Mouse (Mus musculus) CH12.LX (cell line): ENCODE measurements at regions not wholly inside any gene's neighbourhood (a gene's known extent, or its start where the extent isn't known, plus 50 kb on each side); places are given as distances from the start of the nearest gene placed in this dataset.
A peak's percentile ranks its signal among the peaks of the same experiment; 100 is the strongest.

Experiments
- DNase-seq: peaks from one replicate; pipeline ENCODE4 v3.0.0-alpha.2; 2013; ENCODE audit errors: extremely low read depth
- H3K27ac ChIP-seq: 2 replicates; pipeline ENCODE4 v1.5.1; 2012; ENCODE audit warnings: low read depth, mild to moderate bottlenecking, control low read depth, moderate library complexity; ENCODE audit not compliant: insufficient read depth
- H3K27me3 ChIP-seq: replicated peaks from 2 replicates; pipeline ENCODE3; 2012; ENCODE audit warnings: inconsistent platforms
- H3K36me3 ChIP-seq, 2 experiments: replicated peaks in 1 of 2; 2 replicates each; pipeline versions ENCODE3 to v1.6.1; 2012; ENCODE audit warnings: inconsistent platforms in 1 of 2, low read length in 1 of 2, mild to moderate bottlenecking in 1 of 2, mixed read lengths in 1 of 2, moderate library complexity in 1 of 2; ENCODE audit not compliant: control insufficient read depth in 1 of 2, insufficient read depth in 1 of 2
- H3K4me1 ChIP-seq, 2 experiments: 2 replicates each; pipeline ENCODE4 v1.6.1; 2012; ENCODE audit warnings: inconsistent platforms in 1 of 2, moderate library complexity in 1 of 2; ENCODE audit not compliant: insufficient read depth in 2 of 2, control insufficient read depth in 1 of 2
- H3K4me2 ChIP-seq: 2 replicates; pipeline ENCODE4 v1.6.1; 2012; ENCODE audit warnings: low read depth, mild to moderate bottlenecking, control low read depth; ENCODE audit not compliant: poor library complexity, insufficient read depth, severe bottlenecking
- H3K4me3 ChIP-seq, 3 experiments: fragments of 150-350 bp in 1 of 3; sonication (generic) in 1 of 3; replicated peaks in 1 of 3; 2 replicates each; pipeline versions ENCODE3 to v1.5.1; 2011 to 2012; ENCODE audit warnings: low read depth in 2 of 3, low read length in 2 of 3, mild to moderate bottlenecking in 2 of 3, moderate library complexity in 2 of 3, control low read depth in 1 of 3, improper control_type of control experiment in 1 of 3, inconsistent platforms in 1 of 3, mixed read lengths in 1 of 3; ENCODE audit not compliant: poor library complexity in 1 of 3
- H3K79me2 ChIP-seq: replicated peaks from 2 replicates; pipeline ENCODE4 v1.6.1; 2012; ENCODE audit warnings: mild to moderate bottlenecking, moderate library complexity; ENCODE audit not compliant: control insufficient read depth, poor library complexity, insufficient read depth, severe bottlenecking; ENCODE audit errors: extremely low read depth
- H3K9ac ChIP-seq: 2 replicates; pipeline ENCODE4 v1.6.1; 2012; ENCODE audit warnings: low read depth, mild to moderate bottlenecking, control low read depth, moderate library complexity; ENCODE audit not compliant: insufficient read depth
- H3K9me3 ChIP-seq: replicated peaks from 2 replicates; pipeline ENCODE3; 2012; ENCODE audit warnings: low read length, inconsistent platforms, mixed read lengths
- EP300 ChIP-seq: IDR thresholded peaks from 2 replicates; pipeline ENCODE4 v1.6.1; 2011; ENCODE audit warnings: low read length, improper control_type of control experiment
- ETS1 ChIP-seq: conservative IDR thresholded peaks from 2 replicates; pipeline ENCODE4 v1.6.1; 2012; ENCODE audit warnings: low read depth, mild to moderate bottlenecking, inconsistent platforms, low read length, improper control_type of control experiment, moderate library complexity
- GABPA ChIP-seq: IDR thresholded peaks from 2 replicates; pipeline ENCODE4 v1.6.1; 2012; ENCODE audit warnings: low read depth, low read length, improper control_type of control experiment, inconsistent platforms; ENCODE audit not compliant: insufficient replicate concordance
- IRF4 ChIP-seq: IDR thresholded peaks from 2 replicates; pipeline ENCODE4 v1.6.1; 2014; ENCODE audit warnings: low read depth, mild to moderate bottlenecking, inconsistent platforms, low read length, improper control_type of control experiment
- JUND ChIP-seq: conservative IDR thresholded peaks from 2 replicates; pipeline ENCODE4 v1.6.1; 2011; ENCODE audit warnings: low read depth, low read length, improper control_type of control experiment
- MEF2A ChIP-seq: IDR thresholded peaks from 2 replicates; pipeline ENCODE4 v1.6.1; 2014; ENCODE audit warnings: low read depth, mild to moderate bottlenecking, inconsistent platforms, low read length, improper control_type of control experiment, borderline replicate concordance
- MXI1 ChIP-seq: IDR thresholded peaks from 2 replicates; pipeline ENCODE4 v1.6.1; 2011; ENCODE audit warnings: mild to moderate bottlenecking, low read depth, low read length, improper control_type of control experiment
- MYC ChIP-seq: IDR thresholded peaks from 2 replicates; pipeline ENCODE4 v1.6.1; 2011; ENCODE audit warnings: low read depth, mild to moderate bottlenecking, improper control_type of control experiment, low read length
- PAX5 ChIP-seq: IDR thresholded peaks from 2 replicates; pipeline ENCODE4 v1.6.1; 2012; ENCODE audit warnings: low read length, inconsistent platforms, mixed read lengths
- RAD21 ChIP-seq: IDR thresholded peaks from 2 replicates; pipeline ENCODE4 v1.6.1; 2011; ENCODE audit warnings: low read depth, mild to moderate bottlenecking, low read length, improper control_type of control experiment, moderate library complexity
- RCOR1 ChIP-seq: conservative IDR thresholded peaks from 2 replicates; pipeline ENCODE4 v1.6.1; 2012; ENCODE audit warnings: low read depth, mild to moderate bottlenecking, inconsistent platforms, low read length, improper control_type of control experiment
- TBP ChIP-seq: conservative IDR thresholded peaks from 2 replicates; pipeline ENCODE4 v1.6.1; 2011; ENCODE audit warnings: low read depth, low read length, improper control_type of control experiment
- TCF12 ChIP-seq: IDR thresholded peaks from 2 replicates; pipeline ENCODE4 v1.6.1; 2014; ENCODE audit warnings: low read depth, mild to moderate bottlenecking, inconsistent platforms, low read length, improper control_type of control experiment
- ZMIZ1 ChIP-seq: IDR thresholded peaks from 2 replicates; pipeline ENCODE4 v1.6.1; 2012; ENCODE audit warnings: low read depth, mild to moderate bottlenecking, inconsistent platforms, low read length, improper control_type of control experiment
- dilution Hi-C: fragments of 300-500 bp; cut with MboI; formaldehyde crosslinking; loops from 2 replicates; pipeline ENCODE4 v1.14.3; 2020; ENCODE audit warnings: low sequenced_read_pairs; ENCODE audit not compliant: extremely low pct_unique_long_range_greater_than_20kb, extremely low pct_ligation_motif_present
- in situ Hi-C: fragments of 300-500 bp; cut with MboI; formaldehyde crosslinking; loops from 3 replicates; pipeline ENCODE4 v1.14.3; 2019; ENCODE audit warnings: low sequenced_read_pairs, low pct_ligation_motif_present, low pct_unique_long_range_greater_than_20kb, mixed read lengths

DNA sequence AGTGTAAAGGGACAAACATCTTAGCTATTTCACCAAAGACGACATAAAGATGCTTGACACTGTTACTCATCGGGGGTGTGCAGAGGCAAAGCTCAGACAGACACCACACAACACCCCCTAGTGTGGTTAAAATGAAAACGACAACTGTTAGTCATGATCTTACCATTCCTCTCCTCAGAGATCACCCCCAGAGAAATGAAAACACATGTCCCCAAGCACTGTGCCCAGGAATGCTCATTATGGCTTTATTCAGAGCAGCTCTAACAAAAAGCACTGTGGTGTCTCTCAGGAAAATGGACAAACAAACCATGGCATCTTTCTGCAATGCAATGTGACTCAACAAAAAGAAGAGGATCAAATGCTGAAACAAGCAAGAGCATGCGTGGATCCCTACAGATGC is 229.5 kb upstream of the Thbs1 start:
- Histone ChIP-seq H3K9me3 (no peaks in the 10 kb centered on the region), H3K36me3 (no peaks in the 10 kb centered on the region), H3K4me3 (no peak overlapping the region), H3K9ac (no peak overlapping the region), H3K27me3 (no peaks in the 10 kb centered on the region), H3K27ac (no peak overlapping the region), H3K79me2 (no peaks in the 10 kb centered on the region), H3K4me2 (no peak overlapping the region), H3K4me1 (0 out of 4 replicates have a peak, but pooled peaks cover 0 to 5% of the 10 kb centered on the region in 2 experiments)
- dilution Hi-C loops (no loop called here), in situ Hi-C loops (no loop called here)
- DNase-seq, result no peak
- TF ChIP-seq TBP, result no peak
- TF ChIP-seq PAX5, result no peak
- TF ChIP-seq ETS1, result no peak
- no peak for TF ChIP-seq MXI1
- no peak for TF ChIP-seq MEF2A
- TF ChIP-seq TCF12, result no peak

DNA sequence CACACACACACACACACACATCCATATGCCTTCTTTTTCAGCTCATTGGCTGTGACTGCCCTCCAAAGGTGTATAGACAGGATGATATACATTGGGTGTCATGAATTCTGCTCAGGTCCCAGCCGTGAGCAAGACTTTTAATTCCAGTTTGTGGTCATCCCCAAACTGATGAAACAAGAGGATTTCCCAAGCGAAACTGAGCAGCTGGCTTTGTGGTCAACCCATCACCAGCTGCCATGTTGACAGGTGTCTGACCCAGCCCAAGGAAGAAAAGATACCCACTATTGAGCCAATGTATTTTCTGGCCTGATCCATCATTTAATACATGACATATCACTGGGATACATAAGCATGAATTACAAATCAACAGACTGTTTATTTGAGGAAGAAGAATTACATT is 228.8 kb upstream of the Thbs1 start:
- Histone ChIP-seq H3K9ac (no peak overlapping the region), H3K79me2 (no peaks in the 10 kb centered on the region), H3K9me3 (no peaks in the 10 kb centered on the region), H3K4me3 (no peak overlapping the region), H3K36me3 (no peaks in the 10 kb centered on the region), H3K27ac (no peak overlapping the region), H3K4me2 (no peak overlapping the region), H3K27me3 (no peaks in the 10 kb centered on the region), H3K4me1 (0 out of 4 replicates have a peak, but pooled peaks cover 0 to 5% of the 10 kb centered on the region in 2 experiments)
- in situ Hi-C loops, result no loop called here
- TF ChIP-seq MYC (no peak), GABPA (no peak), ZMIZ1 (no peak), RAD21 (no peak)
- dilution Hi-C loops, result no loop called here
- peak; percentile 1 for DNase-seq

- H3K27me3 ChIP-seq, result no peaks in the 10 kb centered on the region
- no peak overlapping the region for H3K27ac ChIP-seq
- in situ Hi-C loops, result no loop called here
Measured at GRCm38 (mm10) chr2:117886516-117886915, 225.2 kb upstream of the Thbs1 start.

More at GRCm38 (mm10) chr2:117886516-117886915, 225.2 kb upstream of the Thbs1 start:
- H3K4me3 ChIP-seq, result no peak overlapping the region
- no peak for DNase-seq
- H3K4me1 ChIP-seq, result 0 out of 4 replicates have a peak, but pooled peaks cover 0 to 3% of the 10 kb centered on the region in 2 experiments
- no peak for TF ChIP-seq JUND
- TF ChIP-seq IRF4, result no peak
- TF ChIP-seq RCOR1, result no peak
- no peak for TF ChIP-seq EP300
- H3K36me3 ChIP-seq, result no peaks in the 10 kb centered on the region
- no peaks in the 10 kb centered on the region for H3K79me2 ChIP-seq
- no peak overlapping the region for H3K4me2 ChIP-seq
- dilution Hi-C loops, result no loop called here
- H3K9me3 ChIP-seq, result no peaks in the 10 kb centered on the region
- no peak overlapping the region for H3K9ac ChIP-seq
